Mouse (Mus musculus): Measurements from ENCODE around the gene 1700102P08Rik. TPM values are rescaled to one million over a fixed set of nuclear protein-coding genes. Genes with fewer than 3 reads are reported as not detected.

1700102P08Rik gene
- total and polyA plus RNA-seq, 2 experiments from 2014 or later = not detected

GRCm38 (mm10) chr9:108394191-108394590 is 1.6 kb downstream of the 1700102P08Rik start:
- H3K4me1 ChIP-seq (ENCODE audit: control insufficient read depth, insufficient read depth) = no peaks in the 10 kb centered on the region
- no peak overlapping the region for H3K27ac ChIP-seq (ENCODE audit: low read depth)
- no peaks in the 10 kb centered on the region for H3K9me3 ChIP-seq (replicated peaks; ENCODE audit: control insufficient read depth, low read length)
- ATAC-seq (ENCODE audit: insufficient read depth, low read depth) = no peak
- no peaks in the 10 kb centered on the region for H3K27me3 ChIP-seq (ENCODE audit: control insufficient read depth, insufficient read depth, low read length)
- H3K4me3 ChIP-seq (ENCODE audit: low read depth, low read length) = no peak overlapping the region
- peaks cover 43% of the 10 kb centered on the region for H3K36me3 ChIP-seq (replicated peaks; ENCODE audit: control insufficient read depth, insufficient read depth, low read length)
- WGBS = 93% methylated on average over 6 of the region's 6 CpGs
- no peak overlapping the region for H3K9ac ChIP-seq (replicated peaks; ENCODE audit: low read depth, low read length)
- no peak for DNase-seq (ENCODE audit: low spot score)
- TF ChIP-seq EP300 (IDR thresholded peaks at IDR 0.05; ENCODE audit: low read depth) = no peak
- H3K4me2 ChIP-seq (ENCODE audit: low read depth, low read length) = no peak overlapping the region

DNA sequence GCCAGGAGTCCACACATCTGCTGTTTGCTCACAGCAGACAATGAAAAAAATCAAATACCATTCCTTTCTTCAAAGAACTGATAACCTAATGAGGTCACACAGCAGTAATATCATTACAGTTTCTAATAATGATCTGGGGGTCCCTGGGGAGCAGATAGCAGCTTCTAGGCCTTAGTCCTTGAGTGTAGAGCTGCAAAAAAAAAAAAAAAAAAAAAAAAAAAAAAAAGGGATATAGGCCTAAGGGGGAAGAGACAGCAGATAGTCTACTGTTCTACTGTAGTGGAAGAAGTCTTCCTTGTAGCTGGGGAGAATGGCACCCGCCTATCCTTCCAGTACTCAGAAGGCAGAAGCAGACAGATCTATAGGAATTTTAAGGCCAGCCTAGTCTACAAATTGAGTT is 2.8 kb downstream of the 1700102P08Rik start:
- Histone ChIP-seq H3K4me1 (ENCODE audit: control insufficient read depth, insufficient read depth) (no peaks in the 10 kb centered on the region), H3K4me2 (ENCODE audit: low read depth, low read length) (no peak overlapping the region), H3K4me3 (ENCODE audit: low read depth, low read length) (no peak overlapping the region), H3K9me3 (replicated peaks; ENCODE audit: control insufficient read depth, low read length) (no peaks in the 10 kb centered on the region), H3K27me3 (ENCODE audit: control insufficient read depth, insufficient read depth, low read length) (no peaks in the 10 kb centered on the region), H3K27ac (ENCODE audit: low read depth) (no peak overlapping the region), H3K36me3 (replicated peaks; ENCODE audit: control insufficient read depth, insufficient read depth, low read length) (peaks cover 33% of the 10 kb centered on the region), H3K9ac (replicated peaks; ENCODE audit: low read depth, low read length) (no peak overlapping the region)
- ATAC-seq (ENCODE audit: insufficient read depth, low read depth) = no peak
- no peak for TF ChIP-seq CTCF (IDR thresholded peaks at IDR 0.05; ENCODE audit: low read depth)
- TF ChIP-seq EP300 (IDR thresholded peaks at IDR 0.05; ENCODE audit: low read depth) = no peak
- no peak for DNase-seq (ENCODE audit: low spot score)
- WGBS = 83% methylated on average over 1 of the region's 1 CpGs

GRCm38 (mm10) chr9:108398324-108398723 is 5.7 kb downstream of the 1700102P08Rik start:
- no peak overlapping the region for H3K4me2 ChIP-seq (ENCODE audit: low read depth, low read length)
- H3K4me3 ChIP-seq (ENCODE audit: low read depth, low read length) = no peak overlapping the region
- H3K9me3 ChIP-seq (replicated peaks; ENCODE audit: control insufficient read depth, low read length) = no peaks in the 10 kb centered on the region
- no peak for TF ChIP-seq EP300 (IDR thresholded peaks at IDR 0.05; ENCODE audit: low read depth)
- no peak for TF ChIP-seq CTCF (IDR thresholded peaks at IDR 0.05; ENCODE audit: low read depth)
- no peaks in the 10 kb centered on the region for H3K27me3 ChIP-seq (ENCODE audit: control insufficient read depth, insufficient read depth, low read length)
- H3K4me1 ChIP-seq (ENCODE audit: control insufficient read depth, insufficient read depth) = peaks cover 5% of the 10 kb centered on the region; the same call in 1 of the 2 replicates
- H3K36me3 ChIP-seq (replicated peaks; ENCODE audit: control insufficient read depth, insufficient read depth, low read length) = 0 out of 2 replicates have a peak, but pooled peaks cover 5% of the 10 kb centered on the region
- WGBS = 84% methylated on average over 3 of the region's 3 CpGs
- DNase-seq (ENCODE audit: low spot score) (no peak), ATAC-seq (ENCODE audit: insufficient read depth, low read depth) (no peak)
- no peak overlapping the region for H3K27ac ChIP-seq (ENCODE audit: low read depth)
- H3K9ac ChIP-seq (replicated peaks; ENCODE audit: low read depth, low read length) = no peak overlapping the region

- peaks cover 5% of the 10 kb centered on the region; the same call in 1 of the 2 replicates for H3K4me1 ChIP-seq (ENCODE audit: control insufficient read depth, insufficient read depth)
- no peak overlapping the region for H3K4me2 ChIP-seq (ENCODE audit: low read depth, low read length)
- no peaks in the 10 kb centered on the region for H3K36me3 ChIP-seq (replicated peaks; ENCODE audit: control insufficient read depth, insufficient read depth, low read length)
- no peaks in the 10 kb centered on the region for H3K9me3 ChIP-seq (replicated peaks; ENCODE audit: control insufficient read depth, low read length)
- no peak overlapping the region for H3K9ac ChIP-seq (replicated peaks; ENCODE audit: low read depth, low read length)
- TF ChIP-seq CTCF (IDR thresholded peaks at IDR 0.05; ENCODE audit: low read depth) (no peak), EP300 (IDR thresholded peaks at IDR 0.05; ENCODE audit: low read depth) (no peak)
- H3K27me3 ChIP-seq (ENCODE audit: control insufficient read depth, insufficient read depth, low read length) = no peaks in the 10 kb centered on the region
- no peak for ATAC-seq (ENCODE audit: insufficient read depth, low read depth)
- 35% methylated on average over 7 of the region's 7 CpGs for WGBS
- no peak for DNase-seq (ENCODE audit: low spot score)
- H3K27ac ChIP-seq (ENCODE audit: low read depth) = no peak overlapping the region
- H3K4me3 ChIP-seq (ENCODE audit: low read depth, low read length) = no peak overlapping the region
Measured at GRCm38 (mm10) chr9:108401186-108401960, 8.8 kb downstream of the 1700102P08Rik start.

DNA sequence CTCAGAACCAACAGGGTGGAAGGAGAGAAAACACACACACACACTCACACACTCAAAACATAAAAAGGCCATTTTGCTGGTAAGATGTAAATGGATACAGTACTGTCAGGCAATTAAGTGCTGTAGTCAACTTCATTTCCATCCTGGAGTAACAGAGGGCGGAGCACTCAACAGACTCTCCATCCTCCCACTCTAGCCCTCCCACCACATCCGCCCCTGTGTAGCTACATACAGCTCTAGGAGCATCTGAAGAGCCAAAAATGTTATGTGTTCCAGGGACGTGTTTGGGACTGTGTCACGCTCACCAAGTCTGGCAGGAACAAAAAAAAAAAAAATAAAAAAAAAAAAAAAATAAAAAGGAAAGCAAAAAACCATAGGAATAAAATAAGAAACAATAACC is 10.5 kb downstream of the 1700102P08Rik start:
- WGBS = 76% methylated on average over 4 of the region's 4 CpGs
- Histone ChIP-seq H3K9ac (replicated peaks; ENCODE audit: low read depth, low read length) (no peak overlapping the region), H3K27ac (ENCODE audit: low read depth) (no peak overlapping the region), H3K4me1 (ENCODE audit: control insufficient read depth, insufficient read depth) (peaks cover 5% of the 10 kb centered on the region; the same call in 1 of the 2 replicates), H3K36me3 (replicated peaks; ENCODE audit: control insufficient read depth, insufficient read depth, low read length) (no peaks in the 10 kb centered on the region), H3K9me3 (replicated peaks; ENCODE audit: control insufficient read depth, low read length) (no peaks in the 10 kb centered on the region), H3K4me3 (ENCODE audit: low read depth, low read length) (no peak overlapping the region), H3K4me2 (ENCODE audit: low read depth, low read length) (no peak overlapping the region), H3K27me3 (ENCODE audit: control insufficient read depth, insufficient read depth, low read length) (no peaks in the 10 kb centered on the region)
- no peak for TF ChIP-seq EP300 (IDR thresholded peaks at IDR 0.05; ENCODE audit: low read depth)
- no peak for TF ChIP-seq CTCF (IDR thresholded peaks at IDR 0.05; ENCODE audit: low read depth)
- ATAC-seq (ENCODE audit: insufficient read depth, low read depth) (no peak), DNase-seq (ENCODE audit: low spot score) (no peak)

- Histone ChIP-seq H3K27me3 (ENCODE audit: control insufficient read depth, insufficient read depth, low read length) (no peaks in the 10 kb centered on the region), H3K36me3 (replicated peaks; ENCODE audit: control insufficient read depth, insufficient read depth, low read length) (no peaks in the 10 kb centered on the region), H3K4me2 (ENCODE audit: low read depth, low read length) (no peak overlapping the region), H3K4me3 (ENCODE audit: low read depth, low read length) (no peak overlapping the region), H3K9me3 (replicated peaks; ENCODE audit: control insufficient read depth, low read length) (no peaks in the 10 kb centered on the region), H3K4me1 (ENCODE audit: control insufficient read depth, insufficient read depth) (peaks cover 5% of the 10 kb centered on the region; the same call in 1 of the 2 replicates), H3K27ac (ENCODE audit: low read depth) (no peak overlapping the region), H3K9ac (replicated peaks; ENCODE audit: low read depth, low read length) (no peak overlapping the region)
- TF ChIP-seq EP300 (IDR thresholded peaks at IDR 0.05; ENCODE audit: low read depth) (no peak), CTCF (IDR thresholded peaks at IDR 0.05; ENCODE audit: low read depth) (no peak)
- ATAC-seq (ENCODE audit: insufficient read depth, low read depth) (no peak), DNase-seq (ENCODE audit: low spot score) (no peak)
- WGBS = 71% methylated on average over 8 of the region's 8 CpGs
Measured at GRCm38 (mm10) chr9:108404451-108404850, 11.8 kb downstream of the 1700102P08Rik start.

Measured in heart, postnatal 0 days (tissue).